Mouse (Mus musculus) forebrain, embryonic 12.5 days (tissue): ENCODE results near the gene Atpaf1. TPM values are rescaled to one million over a fixed set of nuclear protein-coding genes. Genes with fewer than 3 reads are reported as not detected.

Experiments used
- ATAC-seq: fragments of 200-750 bp; cut with Nextera tagmentation; 2 replicates; pipeline ENCODE4 v1.8.0; 2017; ENCODE audit warnings: moderate TSS enrichment; ENCODE audit not compliant: low FRiP score
- H3K27ac ChIP-seq: fragments of 300-500 bp; sonication (generic); 2 replicates; pipeline ENCODE4 v1.5.1; 2016; ENCODE audit warnings: mild to moderate bottlenecking
- H3K27me3 ChIP-seq: fragments of 300-500 bp; sonication (generic); 2 replicates; pipeline ENCODE4 v1.6.1; 2016; ENCODE audit warnings: mild to moderate bottlenecking
- H3K36me3 ChIP-seq: fragments of 300-500 bp; sonication (generic); replicated peaks from 2 replicates; pipeline ENCODE4 v1.6.1; 2016; ENCODE audit warnings: mild to moderate bottlenecking
- H3K4me1 ChIP-seq: fragments of 300-500 bp; sonication (generic); 2 replicates; pipeline ENCODE4 v1.6.1; 2016
- H3K4me2 ChIP-seq: fragments of 300-500 bp; sonication (generic); 2 replicates; pipeline ENCODE4 v1.6.1; 2016; ENCODE audit warnings: mild to moderate bottlenecking, moderate library complexity
- H3K4me3 ChIP-seq: fragments of 300-500 bp; sonication (generic); replicated peaks from 2 replicates; pipeline ENCODE4 v1.5.1; 2016; ENCODE audit warnings: mild to moderate bottlenecking
- H3K9ac ChIP-seq: fragments of 300-500 bp; sonication (generic); 2 replicates; pipeline ENCODE4 v1.6.1; 2016; ENCODE audit warnings: mild to moderate bottlenecking
- H3K9me3 ChIP-seq: fragments of 300-500 bp; sonication (generic); 2 replicates; pipeline ENCODE4 v1.6.1; 2016
- WGBS: fragments of 180-500 bp; shearing (Covaris S2); methylation state at CpG from one replicate; pipeline ENCODE4 v1.1.7; 2016; 5-methylcytosine and 5-hydroxymethylcytosine counted together
- polyA plus RNA-seq: library from polyadenylated mRNA; unstranded; fragments of >200 nt; fragmentation: Nextera tagmentation; extraction: Ambion mirVana; gene quantifications from 2 replicates; pipeline ENCODE4 v1.2.1, GENCODE M21; 2016

Atpaf1 gene
- polyA plus RNA-seq, 1 experiment from 2014 or later = 41.0 TPM

- Histone ChIP-seq H3K4me3 (no peak overlapping the region), H3K9me3 (no peaks in the 10 kb centered on the region), H3K4me2 (no peak overlapping the region), H3K9ac (no peak overlapping the region), H3K4me1 (peaks cover 25% of the 10 kb centered on the region), H3K36me3 (peaks cover 43% of the 10 kb centered on the region), H3K27me3 (no peaks in the 10 kb centered on the region), H3K27ac (no peak overlapping the region)
- WGBS = 59% methylated on average over 6 of the region's 6 CpGs
- ATAC-seq = no peak
Observed at GRCm38 (mm10) chr4:115855100-115855499, 70.5 kb downstream of the Atpaf1 start.

- H3K4me1 ChIP-seq = peaks cover 25% of the 10 kb centered on the region
- no peak overlapping the region for H3K4me2 ChIP-seq
- H3K27me3 ChIP-seq = no peaks in the 10 kb centered on the region
- peaks cover 46% of the 10 kb centered on the region for H3K36me3 ChIP-seq
- 76% methylated on average over 4 of the region's 4 CpGs for WGBS
- H3K27ac ChIP-seq = 0 out of 2 replicates have a peak overlapping the region, but pooled peaks have one; percentile 44
- no peak overlapping the region for H3K4me3 ChIP-seq
- H3K9me3 ChIP-seq = no peaks in the 10 kb centered on the region
- ATAC-seq = no peak
- peak overlapping the region; percentile 17; the same call in 1 of the 2 replicates for H3K9ac ChIP-seq
Observed at GRCm38 (mm10) chr4:115855609-115856008, 71.0 kb downstream of the Atpaf1 start.

- no peaks in the 10 kb centered on the region for H3K9me3 ChIP-seq
- peaks cover 20% of the 10 kb centered on the region for H3K4me1 ChIP-seq
- no peaks in the 10 kb centered on the region for H3K27me3 ChIP-seq
- ATAC-seq = no peak
- no peak overlapping the region for H3K4me3 ChIP-seq
- H3K4me2 ChIP-seq = no peak overlapping the region
- 45% methylated on average over 4 of the region's 4 CpGs for WGBS
- peaks cover 50% of the 10 kb centered on the region for H3K36me3 ChIP-seq
- peak overlapping the region; percentile 36 for H3K9ac ChIP-seq
- H3K27ac ChIP-seq = peak overlapping the region; percentile 44; the same call in 1 of the 2 replicates
Observed at GRCm38 (mm10) chr4:115856282-115856681, 71.7 kb downstream of the Atpaf1 start.

GRCm38 (mm10) chr4:115857293-115857883 lies 72.8 kb downstream of the Atpaf1 start:
- no peak overlapping the region for H3K9ac ChIP-seq
- no peak overlapping the region for H3K27ac ChIP-seq
- peaks cover 19% of the 10 kb centered on the region for H3K4me1 ChIP-seq
- H3K27me3 ChIP-seq = no peaks in the 10 kb centered on the region
- peaks cover 48% of the 10 kb centered on the region for H3K36me3 ChIP-seq
- ATAC-seq = no peak
- no peak overlapping the region for H3K4me2 ChIP-seq
- H3K9me3 ChIP-seq = no peaks in the 10 kb centered on the region
- H3K4me3 ChIP-seq = no peak overlapping the region
- WGBS = 83% methylated on average over 9 of the region's 9 CpGs

GRCm38 (mm10) chr4:115863352-115863751 lies 78.7 kb downstream of the Atpaf1 start:
- Histone ChIP-seq H3K4me1 (no peaks in the 10 kb centered on the region), H3K9me3 (no peaks in the 10 kb centered on the region), H3K27ac (no peak overlapping the region), H3K27me3 (0 out of 2 replicates have a peak, but pooled peaks cover 5% of the 10 kb centered on the region), H3K36me3 (peaks cover 30% of the 10 kb centered on the region), H3K4me2 (no peak overlapping the region), H3K9ac (no peak overlapping the region), H3K4me3 (no peak overlapping the region)
- no peak for ATAC-seq
- 72% methylated on average over 7 of the region's 7 CpGs for WGBS

- no peaks in the 10 kb centered on the region for H3K4me1 ChIP-seq
- ATAC-seq = no peak
- H3K9me3 ChIP-seq = no peaks in the 10 kb centered on the region
- H3K36me3 ChIP-seq = peaks cover 28% of the 10 kb centered on the region
- 53% methylated on average over 10 of the region's 10 CpGs for WGBS
- H3K4me2 ChIP-seq = no peak overlapping the region
- no peak overlapping the region for H3K4me3 ChIP-seq
- H3K27me3 ChIP-seq = 0 out of 2 replicates have a peak, but pooled peaks cover 5% of the 10 kb centered on the region
- no peak overlapping the region for H3K27ac ChIP-seq
- H3K9ac ChIP-seq = no peak overlapping the region
Observed at GRCm38 (mm10) chr4:115863880-115864279, 79.3 kb downstream of the Atpaf1 start.

Other genes starting within 250 kb of the Atpaf1 start
- gene Cyp4a31, start 221.2 kb upstream of the Atpaf1 start, polyA plus RNA-seq = not detected in 2 replicates
- not detected in 2 replicates for gene Cyp4a32, start 183.8 kb upstream of the Atpaf1 start, polyA plus RNA-seq
- gene Cyp4b1, start 137.1 kb upstream of the Atpaf1 start, polyA plus RNA-seq = 0.17 and 0.28 TPM in 2 replicates
- gene Efcab14, start 47.1 kb upstream of the Atpaf1 start, polyA plus RNA-seq = 34.1 and 35.0 TPM in 2 replicates
- 0.50 TPM in 1 of 2 replicates, not detected in the other for gene Tex38, start 3.8 kb upstream of the Atpaf1 start, polyA plus RNA-seq
- 4.2 and 4.6 TPM in 2 replicates for gene Mob3c, start 43.3 kb downstream of the Atpaf1 start, polyA plus RNA-seq
- 25.9 and 27.2 TPM in 2 replicates for gene Mknk1, start 54.4 kb downstream of the Atpaf1 start, polyA plus RNA-seq
- not detected in 2 replicates for gene Kncn, start 99.6 kb downstream of the Atpaf1 start, polyA plus RNA-seq
- not detected in 2 replicates for gene 6430628N08Rik, start 105.9 kb downstream of the Atpaf1 start, polyA plus RNA-seq
- gene Dmbx1, start 155.1 kb downstream of the Atpaf1 start, polyA plus RNA-seq = 0.51 and 0.87 TPM in 2 replicates
- 3.2 and 3.6 TPM in 2 replicates for gene Faah, start 233.1 kb downstream of the Atpaf1 start, polyA plus RNA-seq